Mouse (Mus musculus) right cerebral cortex, adult 2 months (tissue): ENCODE measurements around the gene Gm20458.

Source experiments
- DNase-seq, 2 experiments: peaks; one replicate each; pipeline ENCODE4 v3.0.0; 2021 to 2022; ENCODE audit warnings: low spot score in 2 of 2

Gm20458 gene

GRCm38 (mm10) chr2:164453047-164453757 is 7.6 kb upstream of the Gm20458 start:
- DNase-seq: no peak

DNA sequence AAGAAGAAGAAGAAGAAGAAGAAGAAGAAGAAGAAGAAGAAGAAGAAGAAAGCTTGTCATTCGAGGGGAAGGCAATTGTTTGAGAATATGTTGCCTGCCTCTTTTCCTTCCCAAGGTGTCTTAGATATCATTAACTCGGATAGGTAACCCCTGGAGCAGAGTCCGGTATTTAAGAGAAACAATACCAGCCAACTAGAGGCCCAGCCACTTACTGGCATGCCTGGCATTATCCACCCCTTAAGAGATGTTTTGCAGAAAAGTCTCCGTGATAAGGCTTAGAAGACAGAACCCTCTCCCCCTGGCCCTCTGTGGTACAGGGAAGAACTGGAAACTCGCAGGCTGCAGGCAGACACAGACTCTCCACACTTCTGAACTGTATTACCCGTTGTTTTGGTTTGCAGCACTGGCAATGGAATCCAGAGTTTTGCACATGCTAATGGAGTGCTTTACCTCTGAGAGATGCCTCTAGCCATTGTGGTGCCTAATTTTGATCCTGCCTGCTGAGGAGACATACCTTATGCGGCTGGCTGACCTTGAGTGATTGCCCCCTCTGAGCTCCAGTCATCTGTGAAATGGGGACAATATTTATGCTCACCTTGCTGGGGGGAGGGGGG is 6.8 kb upstream of the Gm20458 start:
- DNase-seq: no peak

DNA sequence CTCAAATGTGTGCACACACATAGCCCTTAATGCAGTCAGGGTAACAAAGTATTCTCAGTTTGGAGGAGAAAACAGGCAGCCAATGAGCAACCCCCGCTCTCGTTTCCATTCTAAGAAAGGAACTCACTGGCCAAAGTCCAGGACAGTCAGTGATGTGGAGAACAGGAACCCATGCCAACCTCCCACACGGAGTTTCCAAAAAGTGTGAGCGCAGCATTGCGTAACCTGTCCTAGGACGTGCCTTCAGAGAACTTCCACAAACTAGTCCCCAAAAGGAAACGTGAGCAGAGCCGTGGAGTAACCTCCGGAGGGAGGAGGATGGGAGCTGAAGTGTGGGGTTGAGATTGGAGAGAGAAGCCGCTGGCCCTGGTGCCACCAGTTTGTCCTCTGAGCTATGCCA is 5.9 kb upstream of the Gm20458 start:
- peak; percentile 84 to 90 for DNase-seq

DNA sequence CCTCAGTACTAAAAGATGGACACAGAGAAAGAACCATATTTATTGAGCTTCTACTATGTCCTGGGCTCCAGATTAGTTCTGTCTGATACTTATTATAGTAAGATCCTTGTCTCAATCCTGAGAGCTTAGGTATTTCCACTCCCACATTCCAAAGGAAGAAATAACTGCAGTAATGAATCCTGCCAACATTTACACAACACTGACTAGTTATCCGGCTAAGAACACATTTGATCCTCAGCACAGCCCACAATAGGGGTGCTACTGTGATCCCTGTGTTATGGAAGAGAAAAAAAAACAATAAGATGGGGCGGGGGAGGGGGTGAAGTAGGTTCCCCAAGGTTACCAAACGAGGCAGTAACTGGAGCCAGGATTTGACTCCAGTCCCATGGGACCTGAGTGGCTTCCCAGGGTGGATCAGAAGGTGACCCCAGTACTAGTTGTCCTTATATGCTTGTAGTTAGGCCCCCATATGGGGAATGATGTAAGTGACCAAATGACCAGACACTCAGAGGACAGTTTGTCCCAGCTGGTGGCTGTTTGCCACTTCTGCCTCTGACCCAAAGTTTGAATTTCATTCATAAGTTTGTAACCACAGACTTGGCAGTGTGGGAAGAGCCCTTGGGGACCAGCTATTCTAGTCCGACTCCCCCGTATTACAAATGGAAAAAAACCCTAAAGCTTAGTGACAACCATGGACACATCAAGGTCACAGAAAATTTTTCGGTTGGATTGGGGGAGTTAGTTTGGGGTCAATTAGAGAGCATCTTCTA is 5.2 kb upstream of the Gm20458 start:
- no peak for DNase-seq

DNA sequence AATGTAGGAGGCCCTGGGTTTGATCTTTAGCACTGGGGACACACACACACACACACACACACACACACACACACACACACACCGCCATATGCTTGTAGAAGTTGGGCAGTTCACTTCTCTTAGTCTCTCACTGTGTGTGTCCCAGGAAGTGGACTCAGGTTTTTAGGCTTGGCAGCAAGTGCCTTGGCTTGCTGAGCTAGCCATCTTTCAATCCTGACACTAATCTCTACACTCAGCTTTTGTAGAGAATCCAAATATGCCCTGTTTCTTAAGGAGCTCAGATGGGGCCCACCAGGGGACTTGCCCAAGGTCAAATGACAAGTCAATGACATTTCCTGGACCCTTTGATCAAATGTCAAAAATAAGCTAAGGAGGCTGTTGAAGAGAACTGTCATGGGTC is 4.4 kb upstream of the Gm20458 start:
- DNase-seq: no peak

DNA sequence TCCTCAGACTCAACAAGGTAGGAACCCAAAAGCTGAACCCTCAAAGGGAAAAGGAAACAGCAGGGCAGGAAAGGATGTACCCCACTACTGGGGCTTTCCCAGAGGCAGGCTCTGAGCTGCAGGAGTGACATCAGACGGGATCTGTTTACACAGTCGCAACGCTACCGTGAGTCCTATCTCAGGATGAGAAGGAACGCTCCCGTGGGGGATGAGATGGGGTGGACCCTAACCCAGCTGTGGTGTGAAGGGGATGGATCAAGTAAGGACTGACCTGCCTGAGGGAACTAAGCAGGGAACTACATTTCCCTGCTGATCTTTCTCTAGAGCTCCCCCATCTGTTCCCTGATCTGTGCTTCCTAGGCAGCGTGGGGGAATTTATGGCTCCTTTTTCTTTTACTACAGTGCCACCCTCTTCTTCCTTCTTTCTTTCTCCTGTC is 3.9 kb upstream of the Gm20458 start, which contains the start of gene Sys1:
Gene Sys1 (plus strand): TSS at position 101 of the 437 bp plus-strand sequence.
- peak; percentile 41 to 46 for DNase-seq

- no peak for DNase-seq
Observed at GRCm38 (mm10) chr2:164457942-164458341, 2.8 kb upstream of the Gm20458 start.

- no peak for DNase-seq
Observed at GRCm38 (mm10) chr2:164458535-164458934, 2.2 kb upstream of the Gm20458 start.

GRCm38 (mm10) chr2:164465161-164465560 is 4.4 kb downstream of the Gm20458 start:
- DNase-seq: no peak

DNA sequence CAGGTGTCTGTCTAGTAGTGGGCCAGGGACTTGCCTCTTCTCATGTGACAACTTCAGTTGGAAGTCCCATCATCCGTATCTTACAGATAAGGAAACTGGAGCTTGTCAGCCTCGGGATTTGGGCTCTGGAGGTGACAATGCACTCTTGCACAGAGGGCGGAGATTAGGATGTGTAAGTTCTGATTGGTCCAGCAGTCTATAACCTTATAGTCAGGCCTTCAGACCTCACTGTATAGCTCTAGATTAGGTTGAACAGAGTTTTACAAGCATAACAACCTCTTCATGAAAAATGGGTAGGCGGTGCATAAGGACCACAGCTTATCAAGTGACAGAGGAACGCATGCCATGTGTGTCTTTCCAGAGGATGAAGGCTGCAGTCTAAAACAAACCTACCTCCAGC is 6.0 kb downstream of the Gm20458 start:
- no peak for DNase-seq

DNA sequence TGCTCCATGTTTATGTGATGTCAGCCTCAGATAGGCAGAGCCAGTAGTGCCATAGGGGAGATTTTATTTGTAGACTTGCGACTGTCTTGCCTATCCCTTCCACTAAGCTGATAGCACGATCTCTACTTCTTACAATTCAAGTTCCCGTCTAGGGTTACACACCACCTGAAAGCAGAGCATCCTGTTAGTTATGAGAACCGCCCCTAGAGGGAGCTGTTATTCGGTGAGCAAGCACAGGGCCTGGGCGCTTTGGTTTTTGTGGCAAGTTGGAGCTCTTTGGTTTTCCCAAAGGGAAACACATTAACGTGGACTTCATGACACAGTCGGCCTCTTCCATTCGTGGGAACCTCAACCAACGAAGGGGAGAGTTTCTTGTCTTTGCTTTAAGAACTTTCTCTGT is 9.5 kb downstream of the Gm20458 start:
- DNase-seq: peak; percentile 59 to 64

GRCm38 (mm10) chr2:164473624-164474023 is 12.9 kb downstream of the Gm20458 start, which contains the start of gene Trp53tg5:
Trp53tg5 (minus strand) TSS chr2:164473724.
- DNase-seq: no peak

DNA sequence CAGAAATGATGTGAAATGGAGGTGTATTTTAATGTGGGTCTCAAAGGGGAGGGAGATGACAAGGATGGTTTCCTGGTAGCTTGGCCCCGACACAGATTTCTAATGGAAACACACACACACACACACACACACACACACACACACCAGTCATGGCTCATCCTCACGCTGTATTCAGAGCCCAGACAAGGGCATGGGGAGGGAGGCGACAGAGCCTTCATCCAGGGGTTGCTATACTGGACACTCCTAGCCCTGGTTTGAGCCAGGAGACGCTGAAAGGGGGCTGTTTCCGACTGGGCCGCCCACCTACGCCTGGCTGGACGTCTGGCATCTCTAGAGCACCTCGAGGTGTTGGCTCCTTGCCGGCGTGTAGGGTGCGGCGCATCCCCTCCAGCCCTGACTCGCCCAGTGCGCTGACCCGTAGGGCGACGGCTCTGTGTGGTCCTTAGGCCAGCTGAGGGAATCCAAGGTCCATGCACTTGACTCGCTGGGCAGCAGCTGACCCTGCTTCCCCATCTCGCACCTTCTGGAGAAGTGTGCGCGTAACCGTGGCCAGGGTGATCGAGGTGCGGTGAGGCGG is 25.0 kb downstream of the Gm20458 start, which contains the start of gene Dbndd2:
Gene Dbndd2 (plus strand): TSS at position 426 of the 577 bp plus-strand sequence.
- DNase-seq: no peak

DNA sequence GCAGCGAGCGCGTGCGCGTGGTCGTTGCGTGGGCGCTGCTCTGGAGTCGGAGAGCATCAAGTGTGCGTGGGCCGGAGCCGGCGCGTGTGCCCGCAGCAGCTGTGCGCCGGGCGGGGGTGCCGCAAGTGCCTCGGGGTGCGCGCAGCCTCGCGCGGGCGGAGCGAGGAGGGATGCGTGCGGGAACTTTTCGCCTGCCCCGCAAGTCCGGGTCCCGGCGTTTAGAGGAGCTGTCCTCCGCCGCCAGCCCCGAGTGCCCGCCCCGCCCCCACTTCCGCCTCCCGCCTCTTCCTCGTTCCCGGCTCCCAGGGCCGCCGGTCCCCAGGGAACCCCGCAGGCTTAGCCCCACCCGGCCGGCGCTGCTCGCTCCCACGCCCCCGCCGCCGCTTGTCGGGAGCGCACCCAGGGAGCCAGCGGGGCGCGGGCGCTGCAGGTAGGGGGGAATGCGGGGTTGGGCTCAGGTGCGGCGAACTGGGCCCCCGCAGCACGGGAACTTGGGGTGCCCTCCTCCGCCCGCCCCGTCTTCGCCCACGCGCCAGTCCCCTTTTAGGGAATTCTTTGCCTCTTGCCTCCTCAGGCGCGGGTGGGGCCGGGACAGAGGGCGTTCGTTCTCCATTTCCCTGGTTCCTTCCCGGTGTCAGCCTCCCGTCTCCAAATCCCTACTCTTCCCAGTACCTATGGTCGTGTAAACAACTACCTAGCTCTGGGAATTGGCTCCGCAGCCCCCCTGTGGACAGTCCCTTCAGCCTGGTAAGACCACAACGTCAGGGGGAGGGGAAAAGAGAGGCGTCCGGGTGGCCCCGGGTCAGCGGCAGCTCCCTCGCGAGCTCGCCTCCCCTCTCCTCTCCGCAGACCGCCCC is 25.7 kb downstream of the Gm20458 start:
- peak; percentile 79 to 83 for DNase-seq

DNA sequence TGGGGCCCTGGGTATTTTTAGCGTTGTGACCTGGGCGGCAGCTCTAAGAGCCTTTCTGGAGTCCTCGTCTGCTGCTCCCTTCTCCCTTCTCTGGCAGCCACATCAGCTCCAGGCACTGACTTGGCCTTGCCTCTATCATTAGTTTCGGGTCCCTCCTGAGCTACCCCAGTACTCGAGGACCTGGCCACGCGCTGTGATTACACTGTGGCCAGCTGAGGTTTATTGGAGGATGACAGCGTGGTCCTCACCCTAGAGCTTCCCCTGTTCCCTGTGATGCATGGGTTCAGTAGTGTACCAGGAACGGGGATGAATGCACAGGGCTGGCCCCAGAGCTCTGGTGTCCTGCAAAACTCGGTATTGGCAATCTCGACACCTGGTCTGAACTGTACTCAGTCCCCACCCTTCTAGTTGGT is 26.4 kb downstream of the Gm20458 start:
- DNase-seq: peak in 1 of 2 experiments; percentile 27

DNA sequence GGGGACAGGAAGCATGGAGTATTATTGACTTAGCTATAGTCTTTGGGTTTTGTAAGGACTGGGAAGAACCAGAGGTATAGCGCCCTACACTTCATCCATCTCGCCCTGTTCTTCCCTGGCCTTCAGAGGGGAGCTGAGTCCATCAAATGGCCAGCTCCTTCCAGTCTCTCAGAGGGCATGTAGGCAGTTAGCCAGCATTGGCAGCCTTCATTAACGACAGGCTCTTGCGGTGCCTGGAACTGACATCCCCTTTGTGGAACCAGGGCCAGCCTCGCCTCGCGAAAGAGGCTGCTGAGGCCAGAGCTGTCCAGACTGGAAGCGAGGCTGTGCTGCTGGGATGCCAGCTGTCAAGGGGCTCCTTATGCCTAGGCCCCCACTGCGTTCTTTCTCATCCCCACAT is 27.0 kb downstream of the Gm20458 start:
- DNase-seq: peak; percentile 24 to 43

GRCm38 (mm10) chr2:164494126-164494525 is 33.4 kb downstream of the Gm20458 start:
- DNase-seq: no peak

- DNase-seq: no peak
Observed at GRCm38 (mm10) chr2:164496331-164496730, 35.6 kb downstream of the Gm20458 start.

GRCm38 (mm10) chr2:164496847-164497690 is 36.3 kb downstream of the Gm20458 start, which contains the start of gene Pigt:
Pigt (plus strand) TSS chr2:164497520.
- peak; percentile 89 to 90 for DNase-seq

GRCm38 (mm10) chr2:164497691-164498268 is 37.0 kb downstream of the Gm20458 start:
- DNase-seq: no peak
